Mouse (Mus musculus) lung, postnatal 0 days (tissue): ENCODE measurements around the gene Arl13b. TPM values are rescaled to one million over a fixed set of nuclear protein-coding genes. Genes with fewer than 3 reads are reported as not detected.

ENCODE experiments used
- ATAC-seq: fragments of 200-750 bp; cut with Nextera tagmentation; 2 replicates; pipeline ENCODE4 v1.8.0; 2017; ENCODE audit warnings: moderate library complexity
- DNase-seq: peaks from one replicate; pipeline ENCODE4 v3.0.0-alpha.2; 2016; ENCODE audit warnings: low spot score
- H3K27ac ChIP-seq: fragments of 300-500 bp; sonication (generic); 2 replicates; pipeline ENCODE4 v1.5.1; 2014; ENCODE audit warnings: antibody characterized with exemption, mild to moderate bottlenecking, low read length, mixed read lengths
- H3K27me3 ChIP-seq: fragments of 300-500 bp; sonication (generic); replicated peaks from 2 replicates; pipeline ENCODE4 v1.6.1; 2014; ENCODE audit warnings: low read length, mixed read lengths; ENCODE audit not compliant: insufficient read depth
- H3K36me3 ChIP-seq: fragments of 300-500 bp; sonication (generic); 2 replicates; pipeline ENCODE4 v1.6.1; 2014; ENCODE audit warnings: low read length, mixed read lengths; ENCODE audit not compliant: insufficient read depth
- H3K4me1 ChIP-seq: fragments of 300-500 bp; sonication (generic); 2 replicates; pipeline ENCODE4 v1.6.1; 2014; ENCODE audit warnings: antibody characterized with exemption, low read depth, low read length, mixed read lengths; ENCODE audit not compliant: insufficient read depth
- H3K4me2 ChIP-seq: fragments of 300-500 bp; sonication (generic); replicated peaks from 2 replicates; pipeline ENCODE4 v1.6.1; 2014; ENCODE audit warnings: low read depth, mild to moderate bottlenecking, low read length, moderate library complexity, mixed read lengths
- H3K4me3 ChIP-seq: fragments of 300-500 bp; sonication (generic); 2 replicates; pipeline ENCODE4 v1.5.1; 2014; ENCODE audit warnings: low read depth, low read length
- H3K9ac ChIP-seq: fragments of 300-500 bp; sonication (generic); replicated peaks from 2 replicates; pipeline ENCODE4 v1.6.1; 2014; ENCODE audit warnings: low read depth, mild to moderate bottlenecking
- H3K9me3 ChIP-seq: fragments of 300-500 bp; sonication (generic); 2 replicates; pipeline ENCODE4 v1.6.1; 2016; ENCODE audit warnings: low read length, mixed read lengths
- CTCF ChIP-seq: IDR thresholded peaks from 2 replicates; pipeline ENCODE4 v1.5.1; 2016; ENCODE audit warnings: antibody characterized with exemption, mild to moderate bottlenecking
- EP300 ChIP-seq: IDR thresholded peaks from 2 replicates; pipeline ENCODE4 v1.6.1; 2016; ENCODE audit warnings: antibody characterized with exemption, mild to moderate bottlenecking, control low read depth
- WGBS: fragments of 180-500 bp; shearing (Covaris S2); extraction: QIAGEN DNeasy Blood & Tissue Kit; methylation state at CpG from one replicate; pipeline ENCODE4 v1.1.7; 2014; 5-methylcytosine and 5-hydroxymethylcytosine counted together
- microRNA-seq: library from miRNA; unstranded; fragments of <30 nt; microRNA quantifications from one replicate; pipeline ENCODE4, GENCODE M21; 2016
- polyA plus RNA-seq: library from polyadenylated mRNA; unstranded; fragments of >200 nt; fragmentation: Nextera tagmentation; extraction: Ambion mirVana; gene quantifications from 2 replicates; pipeline ENCODE4 v1.2.1, GENCODE M21; 2015

The Arl13b gene
- polyA plus RNA-seq, 1 experiment from 2014 or later = 22.8 TPM

GRCm38 (mm10) chr16:62753079-62753478 is 93.8 kb downstream of the Arl13b start:
- H3K27me3 ChIP-seq = no peaks in the 10 kb centered on the region
- no peak for TF ChIP-seq CTCF
- no peak for TF ChIP-seq EP300
- DNase-seq (no peak), ATAC-seq (no peak)
- H3K4me3 ChIP-seq = no peak overlapping the region
- H3K4me1 ChIP-seq = no peaks in the 10 kb centered on the region
- 75% methylated on average over 4 of the region's 4 CpGs for WGBS
- H3K27ac ChIP-seq = no peak overlapping the region
- no peak overlapping the region for H3K4me2 ChIP-seq
- no peaks in the 10 kb centered on the region for H3K9me3 ChIP-seq
- H3K36me3 ChIP-seq = no peaks in the 10 kb centered on the region
- H3K9ac ChIP-seq = no peak overlapping the region

DNA sequence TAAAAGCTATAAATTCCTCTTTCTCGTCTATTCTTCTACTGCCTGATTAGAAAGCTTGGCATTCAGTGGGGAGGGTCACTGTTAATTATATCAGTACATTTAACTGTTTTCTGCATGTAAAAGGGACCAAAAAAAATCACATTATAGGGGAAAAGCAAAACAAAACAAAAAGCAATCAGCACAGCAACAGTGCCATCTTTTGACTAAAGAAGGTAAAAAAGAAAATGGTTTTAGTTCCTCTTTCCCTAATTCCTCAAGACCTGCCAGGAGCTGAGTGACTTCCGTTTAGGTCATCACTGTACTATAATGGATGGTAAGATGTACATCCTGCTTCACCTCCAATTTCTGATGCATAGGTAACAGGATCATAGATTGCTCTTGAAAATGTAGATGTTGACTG is 101.0 kb downstream of the Arl13b start:
- Histone ChIP-seq H3K4me2 (no peak overlapping the region), H3K4me1 (no peaks in the 10 kb centered on the region), H3K9me3 (no peaks in the 10 kb centered on the region), H3K27ac (no peak overlapping the region), H3K27me3 (no peaks in the 10 kb centered on the region), H3K36me3 (no peaks in the 10 kb centered on the region), H3K4me3 (no peak overlapping the region), H3K9ac (no peak overlapping the region)
- no peak for TF ChIP-seq EP300
- no peak; the same call in 1 of the 2 replicates for TF ChIP-seq CTCF
- ATAC-seq (no peak), DNase-seq (no peak)
- WGBS = 65% methylated on average over 2 of the region's 2 CpGs

Small RNA genes within 50 kb of the gene (microRNA-seq; reads per million reads assigned to microRNA genes)
- not detected for gene Gm25986

Other genes starting within 250 kb of the Arl13b start
- gene Nsun3, start 60.2 kb downstream of the Arl13b start, polyA plus RNA-seq = 5.6 and 6.2 TPM in 2 replicates
- gene Stx19, start 32.4 kb downstream of the Arl13b start, polyA plus RNA-seq = 9.8 and 10.3 TPM in 2 replicates
- 74.3 and 74.4 TPM in 2 replicates for gene Pros1, start 7.3 kb upstream of the Arl13b start, polyA plus RNA-seq